Mouse (Mus musculus) fat pad, adult 2 months (tissue): ENCODE data around the gene Snai3.

Experiments used
- DNase-seq: peaks from one replicate; pipeline ENCODE4 v3.0.0-alpha.2; 2011; ENCODE audit warnings: low read depth, low spot score; ENCODE audit errors: extremely low read depth

Snai3 gene

GRCm38 (mm10) chr8:122460524-122461472, at the start of gene Snai3:
TSS of gene Snai3 (minus strand) at chr8:122460733.
- no peak for DNase-seq

GRCm38 (mm10) chr8:122500856-122501255, 40.3 kb upstream of the Snai3 start:
- no peak for DNase-seq

GRCm38 (mm10) chr8:122497912-122498311, 37.4 kb upstream of the Snai3 start:
- no peak for DNase-seq

GRCm38 (mm10) chr8:122497016-122497734, 36.6 kb upstream of the Snai3 start:
- no peak for DNase-seq

- no peak for DNase-seq
Observed at GRCm38 (mm10) chr8:122488387-122488786, 27.9 kb upstream of the Snai3 start.

GRCm38 (mm10) chr8:122484831-122485230, 24.3 kb upstream of the Snai3 start:
- no peak for DNase-seq

- DNase-seq, result no peak
Observed at GRCm38 (mm10) chr8:122483877-122484276, 23.3 kb upstream of the Snai3 start.

GRCm38 (mm10) chr8:122482448-122482847, 21.9 kb upstream of the Snai3 start:
- no peak for DNase-seq

- no peak for DNase-seq
Observed at GRCm38 (mm10) chr8:122475580-122476320, 15.2 kb upstream of the Snai3 start, which contains the start of the genes Rnf166 and Ctu2. TSS of gene Rnf166 (minus strand) at chr8:122476064. TSS of gene Ctu2 (plus strand) at chr8:122476143.

- DNase-seq, result no peak
Observed at GRCm38 (mm10) chr8:122474951-122475560, 14.5 kb upstream of the Snai3 start.

- no peak for DNase-seq
Observed at GRCm38 (mm10) chr8:122473911-122474421, 13.4 kb upstream of the Snai3 start.

- no peak for DNase-seq
Observed at GRCm38 (mm10) chr8:122470691-122471090, 10.2 kb upstream of the Snai3 start.

GRCm38 (mm10) chr8:122469965-122470364, 9.4 kb upstream of the Snai3 start:
- DNase-seq, result no peak

GRCm38 (mm10) chr8:122469407-122469806, 8.9 kb upstream of the Snai3 start:
- no peak for DNase-seq

GRCm38 (mm10) chr8:122467816-122468215, 7.3 kb upstream of the Snai3 start:
- DNase-seq, result no peak

GRCm38 (mm10) chr8:122464985-122465384, 4.5 kb upstream of the Snai3 start:
- no peak for DNase-seq

- DNase-seq, result peak; percentile 54
Observed at GRCm38 (mm10) chr8:122463651-122464640, 3.4 kb upstream of the Snai3 start.

- DNase-seq, result no peak
Observed at GRCm38 (mm10) chr8:122462510-122462909, 2.0 kb upstream of the Snai3 start.

- peak; percentile 96 for DNase-seq
Observed at GRCm38 (mm10) chr8:122461473-122462148, 1.1 kb upstream of the Snai3 start.
